Mouse (Mus musculus): ENCODE data around the gene Prps2. TPM values are rescaled to one million over a fixed set of nuclear protein-coding genes. Genes with fewer than 3 reads are reported as not detected.
"Not testable (repeated sequence)": the region's sequence is repeated elsewhere in the genome, so short reads cannot be mapped to it uniquely, and the experiment has no call there.

The Prps2 gene
- polyA plus RNA-seq, 1 experiment from 2014 or later, result 23.8 TPM

DNA sequence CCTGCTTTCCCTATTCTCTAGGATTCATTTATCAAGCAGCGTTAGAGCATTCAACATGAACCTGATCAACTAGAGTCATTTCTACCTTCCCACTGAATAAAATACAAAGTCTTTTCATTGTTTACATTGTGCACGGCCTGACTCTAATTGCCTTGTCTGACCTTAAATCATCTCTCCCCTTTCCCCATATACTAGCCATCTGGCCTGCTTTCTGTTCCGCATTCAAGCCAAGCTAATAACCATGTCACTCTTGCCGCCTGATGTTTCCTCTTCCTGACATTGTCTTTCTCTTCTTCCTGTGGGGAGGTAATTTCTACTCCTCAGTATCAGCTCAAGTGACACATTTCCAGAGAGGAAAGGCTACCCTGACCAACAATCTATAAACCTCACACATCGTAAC is 66.8 kb downstream of the Prps2 start:
- Histone ChIP-seq H3K4me3 (no peak overlapping the region), H3K27ac (no peak overlapping the region), H3K9me3 (no peaks in the 10 kb centered on the region), H3K27me3 (ENCODE audit: insufficient read depth, poor library complexity, severe bottlenecking) (no peaks in the 10 kb centered on the region; the same call in 1 of the 2 replicates), H3K4me1 (no peaks in the 10 kb centered on the region), H3K36me3 (no peaks in the 10 kb centered on the region)
- DNase-seq (ENCODE audit: low spot score), result no peak
- WGBS, result 70% methylated on average over 5 of the region's 5 CpGs

- H3K27me3 ChIP-seq (ENCODE audit: insufficient read depth, poor library complexity, severe bottlenecking), result no peaks in the 10 kb centered on the region; the same call in 1 of the 2 replicates
- H3K4me3 ChIP-seq, result no peak overlapping the region
- no peak for DNase-seq (ENCODE audit: low spot score)
- H3K4me1 ChIP-seq, result no peaks in the 10 kb centered on the region
- WGBS, result 79% methylated on average over 4 of the region's 4 CpGs
- no peaks in the 10 kb centered on the region for H3K9me3 ChIP-seq
- H3K27ac ChIP-seq, result no peak overlapping the region
- H3K36me3 ChIP-seq, result no peaks in the 10 kb centered on the region
These were observed 67.3 kb downstream of the Prps2 start for GRCm38 (mm10) chrX:167315093-167315726.

GRCm38 (mm10) chrX:167302061-167302460 is 80.5 kb downstream of the Prps2 start:
- not testable (repeated sequence) for H3K4me3 ChIP-seq; H3K4me1 ChIP-seq; H3K27ac ChIP-seq; H3K27me3 ChIP-seq (ENCODE audit: insufficient read depth, poor library complexity, severe bottlenecking); DNase-seq (ENCODE audit: low spot score); H3K9me3 ChIP-seq; H3K36me3 ChIP-seq
- 80% methylated on average over 1 of the region's 1 CpGs for WGBS

Other genes with a start within 250 kb of the Prps2 start
- 1,947 and 1,991 TPM in 2 replicates for gene Tmsb4x, start 173.4 kb downstream of the Prps2 start, polyA plus RNA-seq (2016; fragmentation: Nextera tagmentation; extraction: Ambion mirVana)
- gene Tlr8, start 118.4 kb downstream of the Prps2 start, polyA plus RNA-seq (2016; fragmentation: Nextera tagmentation; extraction: Ambion mirVana), result 0.08 TPM in 1 of 2 replicates, not detected in the other
- gene Tlr7, start 52.2 kb downstream of the Prps2 start, polyA plus RNA-seq (2016; fragmentation: Nextera tagmentation; extraction: Ambion mirVana), result 0.14 TPM in 1 of 2 replicates, not detected in the other